Mouse (Mus musculus) midbrain, embryonic 12.5 days (tissue): Measurements from ENCODE around the gene Kif28. TPM values are rescaled to one million over a fixed set of nuclear protein-coding genes. Genes with fewer than 3 reads are reported as not detected.

Experiments used
- polyA plus RNA-seq: library from polyadenylated mRNA; unstranded; fragments of >200 nt; fragmentation: Nextera tagmentation; extraction: Ambion mirVana; gene quantifications from 2 replicates; pipeline ENCODE4 v1.2.1, GENCODE M21; 2016

Gene Kif28
- polyA plus RNA-seq, 1 experiment from 2014 or later = not detected

Other genes with a start within 250 kb of the Kif28 start
- gene Smyd3, start 227.2 kb downstream of the Kif28 start, polyA plus RNA-seq = 12.2 and 14.3 TPM in 2 replicates
- 24.6 and 27.0 TPM in 2 replicates for gene Tfb2m, start 199.0 kb downstream of the Kif28 start, polyA plus RNA-seq
- 26.9 and 32.3 TPM in 2 replicates for gene Cnst, start 198.9 kb downstream of the Kif28 start, polyA plus RNA-seq
- gene Sccpdh, start 77.1 kb downstream of the Kif28 start, polyA plus RNA-seq = 90.1 and 96.3 TPM in 2 replicates
- gene Gm10518, start 58.1 kb upstream of the Kif28 start, polyA plus RNA-seq = 0.29 TPM in 1 of 2 replicates, not detected in the other
- 34.5 and 34.8 TPM in 2 replicates for gene Ahctf1, start 58.4 kb upstream of the Kif28 start, polyA plus RNA-seq
- gene Cdc42bpa, start 215.2 kb upstream of the Kif28 start, polyA plus RNA-seq = 22.2 and 22.4 TPM in 2 replicates